Mouse (Mus musculus): ENCODE results near the gene Tmem198b. TPM values are rescaled to one million over a fixed set of nuclear protein-coding genes. Genes with fewer than 3 reads are reported as not detected.

Tmem198b gene
- total and polyA plus RNA-seq, 3 experiments: 2.2 to 8.6 TPM; not detected in 1

DNA sequence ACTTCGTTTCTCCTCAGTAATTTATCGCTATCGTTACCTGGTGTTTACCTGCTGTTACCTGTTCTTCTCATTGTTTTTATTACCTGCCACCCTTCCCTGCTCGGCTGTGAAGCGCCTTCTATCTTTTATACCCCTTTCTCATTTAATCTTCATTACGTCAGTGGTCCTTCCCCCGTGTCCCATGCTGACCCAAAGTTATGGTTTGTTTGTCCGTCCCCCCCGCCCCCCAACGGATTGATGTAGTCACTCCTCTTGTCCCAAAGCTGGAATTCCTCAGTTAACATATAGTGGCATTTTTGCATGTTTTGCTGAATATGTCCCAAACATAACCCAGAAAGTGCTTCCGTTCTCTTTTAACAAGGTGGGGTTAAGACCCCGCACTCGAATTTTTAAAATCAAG, 18.0 kb upstream of the Tmem198b start (continued):
- TF ChIP-seq SMC3 (IDR thresholded peaks at IDR 0.05; ENCODE audit: low read depth, low read length): no peak
- no peak for TF ChIP-seq ZNF384 (IDR thresholded peaks at IDR 0.05; ENCODE audit: low read depth, low read length)
- no peak for TF ChIP-seq MEF2A (IDR thresholded peaks at IDR 0.05; ENCODE audit: extremely low read depth, insufficient replicate concordance, low read depth, low read length, poor library complexity, severe bottlenecking)
- TF ChIP-seq MAFK (IDR thresholded peaks at IDR 0.05; ENCODE audit: borderline replicate concordance, low read depth, low read length): no peak
- no peak for TF ChIP-seq POLR2A (IDR thresholded peaks at IDR 0.05; ENCODE audit: control insufficient read depth in 1 of 2, insufficient read depth in 1 of 2, low read depth in 1 of 2, low read length in 2 of 2, poor library complexity in 1 of 2)
- no peak for TF ChIP-seq POLR2AphosphoS5 (IDR thresholded peaks at IDR 0.05; ENCODE audit: borderline replicate concordance, low read depth, low read length)
- TF ChIP-seq GATA1 (IDR thresholded peaks at IDR 0.05; ENCODE audit: low read depth, low read length): no peak

DNA sequence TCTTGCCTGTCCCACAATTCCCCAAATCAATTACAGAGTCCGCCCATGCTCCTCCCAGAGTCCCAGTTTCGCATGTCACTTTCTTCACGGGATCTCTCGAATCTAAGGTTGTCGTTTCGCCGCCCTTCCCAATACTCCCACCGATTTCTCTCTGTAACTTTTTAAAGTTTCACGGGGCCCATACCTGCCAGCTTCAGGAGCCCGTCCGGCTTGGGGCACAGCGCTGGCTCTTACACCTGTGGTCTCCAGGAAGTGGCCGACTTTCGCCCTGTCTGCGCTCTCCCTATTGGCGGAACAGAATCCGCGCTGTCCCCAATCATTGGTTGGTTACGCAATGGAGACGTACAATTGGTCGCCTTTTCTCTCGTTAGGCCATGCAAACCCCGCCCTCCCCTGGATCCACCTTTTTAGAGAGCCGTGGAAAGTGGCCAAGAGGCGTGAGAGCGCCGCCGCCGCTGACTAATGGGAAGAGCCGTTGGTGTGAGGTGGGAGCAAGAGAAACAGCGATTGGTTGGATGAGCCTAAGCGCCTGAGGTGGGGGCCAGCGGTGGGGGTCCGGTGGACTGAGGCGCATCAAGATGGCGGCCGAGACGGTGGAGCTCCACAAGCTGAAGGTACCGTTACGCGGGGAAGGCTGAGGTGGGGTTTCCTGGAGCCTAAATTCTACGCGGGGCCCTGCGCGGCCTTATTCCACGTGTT, 17.3 kb upstream of the Tmem198b start, which contains the start of gene Ormdl2:
Gene Ormdl2, minus strand, starts transcription at position 288 of the 699 bp plus-strand sequence.
- Histone ChIP-seq H3K4me3 (ENCODE audit: control insufficient read depth in 1 of 2, insufficient read depth in 1 of 2, low read depth in 2 of 2, low read length in 2 of 2) (peak within 1 kb of the TSS; percentile 90 to 100), H3K27me3 (ENCODE audit: control insufficient read depth in 1 of 2, insufficient read depth in 2 of 2, low read length in 2 of 2) (no peaks in the 10 kb centered on the region), H3K4me1 (ENCODE audit: control insufficient read depth in 1 of 2, insufficient read depth in 2 of 2, low read length in 2 of 2) (peaks cover 5 to 8% of the 10 kb centered on the region in 2 experiments; a peak in 3 of 4 replicates), H3K27ac (ENCODE audit: control insufficient read depth, low read depth, low read length) (peak within 1 kb of the TSS; percentile 71), H3K36me3 (ENCODE audit: control insufficient read depth in 1 of 2, insufficient read depth in 2 of 2, low read length in 2 of 2) (peaks cover 23 to 26% of the 10 kb centered on the region in 2 experiments), H3K9ac (ENCODE audit: control insufficient read depth, low read depth, low read length, poor library complexity, severe bottlenecking) (peak within 1 kb of the TSS; percentile 98), H3K79me2 (ENCODE audit: control insufficient read depth, insufficient read depth, low read length, poor library complexity) (peaks cover 46% of the 10 kb centered on the region), H3K9me3 (replicated peaks; ENCODE audit: insufficient read depth, low read length) (no peaks in the 10 kb centered on the region)
- peak; percentile 100 for DNase-seq (ENCODE audit: low read depth, low spot score)
- TF ChIP-seq ZC3H11A (IDR thresholded peaks at IDR 0.05; ENCODE audit: low read depth, low read length) (no peak), MAZ (IDR thresholded peaks at IDR 0.05; ENCODE audit: low read depth, low read length) (peak; percentile 100), MYC (IDR thresholded peaks at IDR 0.05; ENCODE audit: low read depth, low read length) (0 out of 2 replicates have a peak, but pooled peaks have one; percentile 18), HCFC1 (IDR thresholded peaks at IDR 0.05; ENCODE audit: low read depth, low read length) (peak; percentile 86), UBTF (IDR thresholded peaks at IDR 0.05; ENCODE audit: borderline replicate concordance, insufficient read depth, low read depth, low read length) (no peak), MXI1 (IDR thresholded peaks at IDR 0.05; ENCODE audit: low read depth, low read length) (peak; percentile 83), SIN3A (IDR thresholded peaks at IDR 0.05; ENCODE audit: low read length) (peak; percentile 95), TBP (IDR thresholded peaks at IDR 0.05; ENCODE audit: low read depth, low read length) (peak; percentile 77; the same call in 1 of the 2 replicates), ETS1 (IDR thresholded peaks at IDR 0.05; ENCODE audit: low read depth, low read length) (no peak; the same call in 1 of the 2 replicates), ZMIZ1 (IDR thresholded peaks at IDR 0.05; ENCODE audit: low read depth, low read length) (peak; percentile 94), ELF1 (IDR thresholded peaks at IDR 0.05; ENCODE audit: low read depth, low read length) (peak; percentile 95), POLR2AphosphoS2 (IDR thresholded peaks at IDR 0.05; ENCODE audit: low read length) (peak; percentile 92), CHD2 (IDR thresholded peaks at IDR 0.05; ENCODE audit: low read length) (peak; percentile 76), KAT2A (conservative IDR thresholded peaks at IDR 0.05; ENCODE audit: low read depth, low read length) (peak; percentile 13; the same call in 1 of the 2 replicates), NELFE (IDR thresholded peaks at IDR 0.05; ENCODE audit: low read depth, low read length) (peak; percentile 76), USF1 (IDR thresholded peaks at IDR 0.05; ENCODE audit: low read depth, low read length) (0 out of 2 replicates have a peak, but pooled peaks have one; percentile 20), TCF12 (IDR thresholded peaks at IDR 0.05; ENCODE audit: low read depth, low read length) (peak; percentile 22; the same call in 1 of the 2 replicates), POLR2A (IDR thresholded peaks at IDR 0.05; ENCODE audit: control insufficient read depth in 1 of 2, insufficient read depth in 1 of 2, low read depth in 1 of 2, low read length in 2 of 2, poor library complexity in 1 of 2) (peak; percentile 70 to 86), MAFK (IDR thresholded peaks at IDR 0.05; ENCODE audit: borderline replicate concordance, low read depth, low read length) (no peak), MYB (IDR thresholded peaks at IDR 0.05; ENCODE audit: low read depth, low read length) (no peak), TAL1 (IDR thresholded peaks at IDR 0.05; ENCODE audit: low read length) (no peak), NRF1 (IDR thresholded peaks at IDR 0.05; ENCODE audit: insufficient read depth, low read depth, low read length, poor library complexity, severe bottlenecking) (0 out of 2 replicates have a peak, but pooled peaks have one; percentile 6), GABPA (IDR thresholded peaks at IDR 0.05; ENCODE audit: low read depth, low read length) (no peak), ZKSCAN1 (IDR thresholded peaks at IDR 0.05; ENCODE audit: low read depth, low read length) (no peak)

All from MEL (cell line).